Mouse (Mus musculus): Measurements from ENCODE around the gene Clcn7. TPM values are rescaled to one million over a fixed set of nuclear protein-coding genes. Genes with fewer than 3 reads are reported as not detected.

The Clcn7 gene
- polyA plus RNA-seq, 1 experiment = 17.1 TPM

GRCm38 (mm10) chr17:25189091-25189490 lies 55.9 kb downstream of the Clcn7 start:
- no peak for DNase-seq (ENCODE audit: low read depth, low spot score)
- 4% methylated on average over 16 of the region's 16 CpGs for WGBS

GRCm38 (mm10) chr17:25202401-25202800 lies 69.2 kb downstream of the Clcn7 start:
- 72% methylated on average over 4 of the region's 4 CpGs for WGBS

DNA sequence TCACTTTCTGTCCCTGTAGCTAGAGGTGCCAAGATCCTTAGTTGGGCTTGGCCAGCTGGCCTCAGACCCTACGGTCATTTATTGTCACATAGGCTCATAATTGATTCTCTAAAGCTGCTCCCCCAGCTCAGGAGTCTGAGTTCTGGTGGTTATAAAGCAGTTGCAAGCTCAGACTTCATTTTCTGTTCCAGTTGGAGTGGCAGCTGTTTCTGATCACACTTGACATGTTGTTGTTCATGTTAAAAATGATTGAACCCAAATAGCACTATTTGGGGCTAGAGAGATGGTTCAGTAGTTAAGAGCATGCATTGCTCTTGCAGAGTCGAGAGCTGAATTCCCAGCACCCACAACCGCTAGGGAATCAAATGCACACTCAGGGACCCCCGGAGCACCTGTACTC lies 76.8 kb downstream of the Clcn7 start:
- 85% methylated on average over 4 of the region's 4 CpGs for WGBS
- DNase-seq (ENCODE audit: low read depth, low spot score) = no peak

More at GRCm38 (mm10) chr17:25202401-25202800, 69.2 kb downstream of the Clcn7 start:
- no peak for DNase-seq (ENCODE audit: low read depth, low spot score)

DNA sequence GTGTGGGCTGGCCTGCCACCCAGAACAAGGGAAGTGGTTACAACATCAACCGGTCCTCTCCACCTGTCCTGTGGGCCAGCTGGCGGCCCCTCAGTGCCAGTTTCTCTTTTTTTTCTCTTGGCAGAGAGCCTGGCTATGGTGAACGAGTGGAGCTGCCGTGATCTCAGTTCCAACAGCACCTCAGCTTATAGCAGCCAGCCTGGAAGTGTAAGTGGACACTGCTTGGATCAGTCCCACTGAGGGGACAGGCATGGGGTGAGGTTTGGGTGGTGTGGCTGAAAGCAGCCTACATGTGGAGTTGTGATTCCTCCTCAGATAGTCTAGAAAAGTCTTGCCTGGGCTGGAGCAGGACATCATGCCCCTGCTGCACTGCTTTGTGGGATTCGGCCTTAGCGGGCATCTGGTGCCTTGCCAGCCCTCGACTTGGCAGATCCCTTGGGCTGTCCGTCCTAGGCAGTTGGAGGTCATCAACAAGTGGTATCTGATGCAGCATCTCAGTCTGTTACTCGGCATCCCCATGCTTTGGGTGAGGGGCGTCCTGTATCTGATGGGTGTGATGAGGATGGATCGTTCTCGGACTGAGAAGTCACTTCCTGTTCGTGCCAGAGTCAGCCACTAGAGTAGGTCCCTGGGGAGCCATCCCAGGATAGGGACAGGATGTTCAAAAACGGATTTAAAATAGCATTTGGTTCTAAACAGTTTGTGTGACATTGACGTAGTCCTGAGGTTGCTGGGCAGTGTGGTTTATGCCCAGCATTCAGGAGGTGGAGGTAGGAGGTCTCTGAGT lies 77.7 kb downstream of the Clcn7 start:
- WGBS = 72% methylated on average over 15 of the region's 15 CpGs
- DNase-seq (ENCODE audit: low read depth, low spot score) = no peak

GRCm38 (mm10) chr17:25211705-25212104 lies 78.5 kb downstream of the Clcn7 start:
- 60% methylated on average over 4 of the region's 4 CpGs for WGBS
- DNase-seq (ENCODE audit: low read depth, low spot score) = no peak

Other genes with a start within 250 kb of the Clcn7 start
- gene Nubp2, start 247.0 kb upstream of the Clcn7 start, polyA plus RNA-seq (2012; rRNA removed) = 37.3 and 41.3 TPM in 2 replicates
- 57.4 and 70.5 TPM in 2 replicates for gene Spsb3, start 246.7 kb upstream of the Clcn7 start, polyA plus RNA-seq (2012; rRNA removed)
- gene Eme2, start 238.3 kb upstream of the Clcn7 start, polyA plus RNA-seq (2012; rRNA removed) = 21.6 and 34.0 TPM in 2 replicates
- gene Mrps34, start 238.3 kb upstream of the Clcn7 start, polyA plus RNA-seq (2012; rRNA removed) = 119 and 144 TPM in 2 replicates
- 61.2 and 62.9 TPM in 2 replicates for gene Nme3, start 236.9 kb upstream of the Clcn7 start, polyA plus RNA-seq (2012; rRNA removed)
- 41.0 and 69.6 TPM in 2 replicates for gene Mapk8ip3, start 196.4 kb upstream of the Clcn7 start, polyA plus RNA-seq (2012; rRNA removed)
- gene Jpt2, start 172.7 kb upstream of the Clcn7 start, polyA plus RNA-seq (2012; rRNA removed) = 35.4 and 42.4 TPM in 2 replicates
- gene Cramp1l, start 117.6 kb upstream of the Clcn7 start, polyA plus RNA-seq (2012; rRNA removed) = 8.0 and 15.1 TPM in 2 replicates
- gene Ift140, start 117.3 kb upstream of the Clcn7 start, polyA plus RNA-seq (2012; rRNA removed) = 7.8 and 9.4 TPM in 2 replicates
- gene Tmem204, start 49.8 kb upstream of the Clcn7 start, polyA plus RNA-seq (2012; rRNA removed) = 16.7 and 18.5 TPM in 2 replicates
- 9.4 and 12.2 TPM in 2 replicates for gene Telo2, start 17.4 kb upstream of the Clcn7 start, polyA plus RNA-seq (2012; rRNA removed)
- 0.07 and 0.10 TPM in 2 replicates for gene Ptx4, start 12.6 kb upstream of the Clcn7 start, polyA plus RNA-seq (2012; rRNA removed)
- gene Ccdc154, start 29.1 kb downstream of the Clcn7 start, polyA plus RNA-seq (2012; rRNA removed) = not detected in 2 replicates
- gene Gm38655, start 42.1 kb downstream of the Clcn7 start, polyA plus RNA-seq (2012; rRNA removed) = not detected in 2 replicates
- gene BC003965, start 51.2 kb downstream of the Clcn7 start, polyA plus RNA-seq (2012; rRNA removed) = 9.5 and 10.4 TPM in 2 replicates
- 6.0 and 9.8 TPM in 2 replicates for gene Unkl, start 55.0 kb downstream of the Clcn7 start, polyA plus RNA-seq (2012; rRNA removed)
- gene Gnptg, start 106.7 kb downstream of the Clcn7 start, polyA plus RNA-seq (2012; rRNA removed) = 36.1 and 37.5 TPM in 2 replicates
- 11.6 and 12.7 TPM in 2 replicates for gene Tsr3, start 106.8 kb downstream of the Clcn7 start, polyA plus RNA-seq (2012; rRNA removed)
- gene Baiap3, start 123.0 kb downstream of the Clcn7 start, polyA plus RNA-seq (2012; rRNA removed) = 7.8 and 11.9 TPM in 2 replicates
- gene Ube2i, start 141.2 kb downstream of the Clcn7 start, polyA plus RNA-seq (2012; rRNA removed) = 113 and 132 TPM in 2 replicates
- gene Prss34, start 165.0 kb downstream of the Clcn7 start, polyA plus RNA-seq (2012; rRNA removed) = not detected in 2 replicates
- gene Prss28, start 175.3 kb downstream of the Clcn7 start, polyA plus RNA-seq (2012; rRNA removed) = not detected in 2 replicates
- not detected in 2 replicates for gene Prss29, start 185.3 kb downstream of the Clcn7 start, polyA plus RNA-seq (2012; rRNA removed)
- not detected in 2 replicates for gene Tpsab1, start 212.2 kb downstream of the Clcn7 start, polyA plus RNA-seq (2012; rRNA removed)
- 0.58 and 0.59 TPM in 2 replicates for gene Tpsb2, start 232.9 kb downstream of the Clcn7 start, polyA plus RNA-seq (2012; rRNA removed)
- 68.1 and 75.8 TPM in 2 replicates for gene Tpsg1, start 235.9 kb downstream of the Clcn7 start, polyA plus RNA-seq (2012; rRNA removed)